Mouse (Mus musculus) embryonic fibroblast, embryonic 13.5 days (primary cell): ENCODE measurements around the gene Esrrb.

Experiments
- CTCF ChIP-seq: IDR thresholded peaks from 2 replicates; pipeline ENCODE4 v1.5.1; 2011; ENCODE audit warnings: mild to moderate bottlenecking, control low read depth, low read length, moderate library complexity, borderline replicate concordance; ENCODE audit not compliant: insufficient read depth
- POLR2A ChIP-seq: IDR thresholded peaks from 2 replicates; pipeline ENCODE4 v1.6.1; 2011; ENCODE audit warnings: low read depth, mild to moderate bottlenecking, control low read depth, low read length, moderate library complexity

- TF ChIP-seq POLR2A: no peak
- no peak for TF ChIP-seq CTCF
These were observed 94.1 kb downstream of the Esrrb start for GRCm38 (mm10) chr12:86455009-86455408.
